Comparison of ENCODE assay signal across 11 mouse cellular contexts in the genomic region with DNA sequence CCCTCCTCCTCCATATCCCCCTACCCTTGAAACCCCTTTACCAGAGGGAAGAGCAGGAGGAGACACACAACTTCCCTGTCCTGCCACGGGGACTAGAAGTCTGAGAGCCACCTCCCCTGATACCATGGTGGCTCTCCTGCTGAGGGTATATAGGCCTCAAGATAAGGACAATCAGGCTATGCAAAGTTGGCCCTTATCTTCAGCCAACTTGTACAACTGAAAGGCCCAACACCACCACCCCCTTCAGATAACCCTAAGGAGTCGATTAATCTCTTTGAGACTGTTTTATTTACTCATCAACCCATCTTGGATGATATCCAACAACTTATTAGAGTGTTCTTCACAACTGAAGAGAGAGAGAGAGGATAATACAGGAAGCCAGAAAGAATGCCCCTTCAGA.
"Had no signal": no experiment of that assay in that cellular context is flagged by ENCODE, and none has a peak within 500 bp of the region (broad histone marks: within the 10 kb centered on the region; RNA-seq: fewer than 3 reads in every experiment).

No protein-coding gene starts in this region.

- H3K4me1 ChIP-seq: kidney, embryonic 15.5 days; limb, embryonic 12.5 days; midbrain, embryonic 15.5 days; neural tube, embryonic 12.5 days had no signal

- H3K9ac ChIP-seq: kidney, embryonic 15.5 days; limb, embryonic 12.5 days; midbrain, embryonic 15.5 days; neural tube, embryonic 12.5 days had no signal

- H3K4me3 ChIP-seq: kidney, embryonic 15.5 days; left cerebral cortex, adult 2 months; limb, embryonic 12.5 days; midbrain, embryonic 15.5 days; neural tube, embryonic 12.5 days had no signal

- H3K27me3 ChIP-seq: kidney, embryonic 15.5 days; limb, embryonic 12.5 days; midbrain, embryonic 15.5 days; neural tube, embryonic 12.5 days had no signal

- H3K36me3 ChIP-seq: kidney, embryonic 15.5 days; limb, embryonic 12.5 days; midbrain, embryonic 15.5 days; neural tube, embryonic 12.5 days had no signal

- H3K27ac ChIP-seq: kidney, embryonic 15.5 days; left cerebral cortex, adult 2 months; limb, embryonic 12.5 days; midbrain, embryonic 15.5 days; neural tube, embryonic 12.5 days had no signal

- ATAC-seq: intestine, embryonic 16.5 days; midbrain, embryonic 15.5 days had no signal

- H3K9me3 ChIP-seq: kidney, embryonic 15.5 days; limb, embryonic 12.5 days; midbrain, embryonic 15.5 days; neural tube, embryonic 12.5 days had no signal

- H3K4me2 ChIP-seq: kidney, embryonic 15.5 days; limb, embryonic 12.5 days; midbrain, embryonic 11.5 days; midbrain, embryonic 15.5 days; neural tube, embryonic 12.5 days had no signal

- DNase-seq: kidney, adult 2 months; kidney, postnatal 14 days; lung, postnatal 36 days; thymus, postnatal 14 days had no signal
